Mouse (Mus musculus) G1E (cell line): Measurements from ENCODE around the gene Nptxr.

Experiments used
- CTCF ChIP-seq: IDR thresholded peaks from 2 replicates; pipeline ENCODE4 v1.5.1; 2012; ENCODE audit warnings: low read depth, low read length, inconsistent platforms, mixed read lengths
- GATA1 ChIP-seq: IDR thresholded peaks from 2 replicates; pipeline ENCODE4 v1.6.1; 2012; ENCODE audit warnings: borderline replicate concordance, low read length, inconsistent platforms, mixed read lengths
- GATA2 ChIP-seq: IDR thresholded peaks from 2 replicates; pipeline ENCODE4 v1.6.1; 2012; ENCODE audit warnings: low read depth, low read length, inconsistent platforms, borderline replicate concordance
- POLR2AphosphoS5 ChIP-seq: IDR thresholded peaks from 2 replicates; pipeline ENCODE4 v1.6.1; 2012; ENCODE audit warnings: low read depth, low read length, inconsistent platforms; ENCODE audit not compliant: insufficient replicate concordance
- TAL1 ChIP-seq: conservative IDR thresholded peaks from 2 replicates; pipeline ENCODE4 v1.6.1; 2012; ENCODE audit warnings: low read depth, low read length, inconsistent platforms, mixed read lengths

DNA sequence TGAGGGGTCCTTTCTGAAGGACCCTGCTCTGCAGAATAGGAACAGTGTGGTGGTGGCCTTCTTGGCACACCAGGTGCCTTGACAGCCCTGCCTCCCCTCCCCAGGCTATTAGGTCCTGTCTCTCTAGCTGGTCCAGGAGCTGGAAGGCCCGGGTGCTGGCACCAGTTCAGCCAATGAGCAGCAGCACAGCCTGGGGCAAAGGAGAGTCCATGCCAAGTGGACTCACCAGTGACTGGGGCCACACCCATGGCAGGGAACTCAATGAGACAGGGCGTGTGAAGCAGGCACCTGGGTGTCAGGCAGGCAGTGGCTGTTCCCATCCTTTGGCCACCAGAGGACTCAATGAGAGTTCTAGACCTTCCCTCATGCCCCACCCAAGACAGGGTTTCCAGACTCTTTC lies 39.2 kb downstream of the Nptxr start:
- TF ChIP-seq CTCF (no peak), POLR2AphosphoS5 (no peak), TAL1 (no peak), GATA1 (no peak), GATA2 (no peak)
